Mouse (Mus musculus) embryonic fibroblast, embryonic 13.5 days (primary cell): ENCODE measurements around the gene Usp47. TPM values are rescaled to one million over a fixed set of nuclear protein-coding genes. Genes with fewer than 3 reads are reported as not detected.

Source experiments
- H3K27ac ChIP-seq: 2 replicates; pipeline ENCODE4 v1.5.1; 2012; ENCODE audit warnings: low read length, control low read depth, inconsistent platforms; ENCODE audit not compliant: insufficient read depth
- H3K4me1 ChIP-seq: 2 replicates; pipeline ENCODE4 v1.6.1; 2011; ENCODE audit warnings: low read length; ENCODE audit not compliant: control insufficient read depth, insufficient read depth
- H3K4me3 ChIP-seq: 2 replicates; pipeline ENCODE4 v1.5.1; 2011; ENCODE audit warnings: mild to moderate bottlenecking, control low read depth, low read length; ENCODE audit not compliant: insufficient read depth
- CTCF ChIP-seq: IDR thresholded peaks from 2 replicates; pipeline ENCODE4 v1.5.1; 2011; ENCODE audit warnings: mild to moderate bottlenecking, control low read depth, low read length, moderate library complexity, borderline replicate concordance; ENCODE audit not compliant: insufficient read depth
- POLR2A ChIP-seq: IDR thresholded peaks from 2 replicates; pipeline ENCODE4 v1.6.1; 2011; ENCODE audit warnings: low read depth, mild to moderate bottlenecking, control low read depth, low read length, moderate library complexity
- polyA plus RNA-seq: library from polyadenylated mRNA; stranded (reverse); fragments of >200 nt; gene quantifications from 2 replicates; pipeline ENCODE4 v1.2.4, GENCODE M21; 2011; ENCODE audit warnings: low read depth; ENCODE audit not compliant: missing spikeins, insufficient read length

Usp47 gene
- polyA plus RNA-seq, 1 experiment = 123 TPM

GRCm38 (mm10) chr7:112140725-112141124 is 117.4 kb downstream of the Usp47 start:
- no peak overlapping the region for H3K4me3 ChIP-seq
- no peak overlapping the region for H3K27ac ChIP-seq
- peaks cover 46% of the 10 kb centered on the region for H3K4me1 ChIP-seq
- TF ChIP-seq POLR2A = no peak
- no peak for TF ChIP-seq CTCF

DNA sequence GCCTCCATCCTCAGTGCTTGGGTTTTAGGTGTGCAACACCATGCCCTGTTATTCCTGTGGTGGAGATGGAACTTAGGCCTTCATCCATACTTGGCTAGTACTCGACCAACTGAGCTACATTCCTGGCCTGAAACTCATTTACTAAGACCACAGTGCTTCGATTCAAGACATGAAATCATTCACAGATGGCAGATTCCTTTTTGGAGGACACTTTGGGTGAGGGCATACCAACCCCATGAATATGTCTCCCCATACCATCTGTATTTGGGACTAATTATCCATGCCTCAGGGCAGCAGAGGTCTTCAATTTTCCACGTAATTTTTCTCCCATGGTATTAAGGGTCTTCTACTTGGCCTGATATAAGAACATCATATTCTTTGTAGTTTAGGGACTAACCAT is 119.3 kb downstream of the Usp47 start:
- H3K27ac ChIP-seq = peak overlapping the region; percentile 96
- H3K4me1 ChIP-seq = peaks cover 36% of the 10 kb centered on the region
- TF ChIP-seq CTCF = no peak
- no peak for TF ChIP-seq POLR2A
- H3K4me3 ChIP-seq = no peak overlapping the region

DNA sequence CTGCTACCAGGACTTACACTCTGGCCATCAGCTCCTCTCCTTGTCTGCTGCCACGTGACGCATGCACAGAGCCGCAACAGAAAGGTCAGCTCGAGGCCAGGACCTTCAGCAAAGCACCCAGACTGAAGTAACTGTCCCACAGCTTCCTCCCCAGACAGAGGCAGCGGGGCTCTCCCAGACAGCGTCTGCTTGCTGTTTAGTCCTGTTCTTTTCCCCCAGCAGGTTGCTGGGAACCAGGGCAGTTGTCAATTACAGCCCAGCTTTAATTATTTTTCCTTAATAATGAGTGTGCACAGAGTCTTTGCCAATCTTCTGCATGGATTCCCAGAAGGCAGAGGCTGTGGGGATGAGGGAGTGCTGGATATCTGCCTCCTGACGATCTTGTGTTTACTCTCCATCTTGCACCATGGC is 119.8 kb downstream of the Usp47 start:
- TF ChIP-seq CTCF = no peak
- TF ChIP-seq POLR2A = no peak
- Histone ChIP-seq H3K4me1 (peaks cover 34% of the 10 kb centered on the region), H3K27ac (peak overlapping the region; percentile 96), H3K4me3 (no peak overlapping the region)

GRCm38 (mm10) chr7:112143978-112144377 is 120.7 kb downstream of the Usp47 start:
- Histone ChIP-seq H3K4me3 (no peak overlapping the region), H3K4me1 (peaks cover 30% of the 10 kb centered on the region), H3K27ac (peak overlapping the region; percentile 96)
- TF ChIP-seq POLR2A = no peak
- no peak for TF ChIP-seq CTCF

DNA sequence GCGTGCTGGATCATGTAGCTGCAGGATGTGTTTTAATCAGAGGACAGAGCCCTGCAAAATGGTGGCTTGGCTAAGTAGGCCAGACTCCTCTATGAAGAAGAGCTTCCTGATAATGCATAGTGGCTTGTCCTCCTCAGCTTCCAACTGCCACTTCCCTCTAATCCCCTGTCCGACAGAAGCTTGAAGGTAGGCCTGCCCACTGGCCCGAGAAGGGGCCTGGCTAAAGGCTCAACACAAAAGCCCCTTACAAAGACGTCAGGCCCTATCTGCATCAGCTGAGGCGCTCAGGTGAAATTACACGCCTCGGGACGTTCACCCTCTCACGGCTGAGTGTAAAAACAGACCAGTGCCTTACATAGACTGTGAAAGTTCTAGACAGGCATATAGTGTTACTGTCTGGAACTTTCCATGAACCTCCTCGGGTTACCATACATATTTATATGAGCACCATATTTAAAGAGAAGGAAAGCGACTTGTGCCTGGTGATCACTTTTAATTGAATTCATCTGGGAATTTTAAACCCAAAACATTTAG is 121.4 kb downstream of the Usp47 start:
- H3K4me1 ChIP-seq = peaks cover 28% of the 10 kb centered on the region
- TF ChIP-seq CTCF (no peak), POLR2A (no peak)
- no peak overlapping the region for H3K4me3 ChIP-seq
- H3K27ac ChIP-seq = peak overlapping the region; percentile 96

GRCm38 (mm10) chr7:112147979-112148378 is 124.7 kb downstream of the Usp47 start:
- Histone ChIP-seq H3K4me1 (peaks cover 20% of the 10 kb centered on the region), H3K4me3 (no peak overlapping the region), H3K27ac (no peak overlapping the region)
- TF ChIP-seq CTCF (no peak), POLR2A (no peak)

GRCm38 (mm10) chr7:112149113-112149512 is 125.8 kb downstream of the Usp47 start:
- TF ChIP-seq POLR2A (no peak), CTCF (no peak)
- H3K4me3 ChIP-seq = no peak overlapping the region
- H3K27ac ChIP-seq = no peak overlapping the region
- H3K4me1 ChIP-seq = peaks cover 18% of the 10 kb centered on the region

- Histone ChIP-seq H3K4me1 (peaks cover 17% of the 10 kb centered on the region), H3K27ac (peak overlapping the region; percentile 93), H3K4me3 (no peak overlapping the region)
- TF ChIP-seq POLR2A (no peak), CTCF (no peak)
Measured at GRCm38 (mm10) chr7:112154445-112154844, 131.1 kb downstream of the Usp47 start.

DNA sequence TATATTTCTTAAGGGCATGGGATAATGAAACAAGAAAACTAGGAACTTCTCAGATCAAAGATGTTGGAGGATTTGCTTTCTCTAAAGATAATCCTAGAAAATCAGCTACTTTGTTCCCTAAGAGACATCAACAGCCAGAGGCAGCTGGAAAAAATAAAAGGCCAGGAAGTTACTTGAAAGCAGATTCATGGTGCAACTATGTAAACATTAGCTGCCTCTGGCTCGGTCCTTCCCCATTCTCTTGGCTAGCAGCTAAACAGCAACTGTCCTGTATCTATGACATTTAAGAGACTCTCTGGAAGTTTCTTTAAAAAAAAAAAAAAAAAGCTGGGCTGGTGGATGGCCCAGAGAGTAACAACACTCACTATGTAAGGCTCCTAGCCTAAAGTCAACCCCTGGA is 131.9 kb downstream of the Usp47 start:
- Histone ChIP-seq H3K4me3 (no peak overlapping the region), H3K4me1 (peaks cover 17% of the 10 kb centered on the region), H3K27ac (peak overlapping the region; percentile 93)
- TF ChIP-seq CTCF (no peak), POLR2A (no peak)

GRCm38 (mm10) chr7:112157584-112158315 is 134.4 kb downstream of the Usp47 start:
- TF ChIP-seq POLR2A = no peak
- no peak for TF ChIP-seq CTCF
- Histone ChIP-seq H3K4me3 (peak overlapping the region; percentile 66), H3K4me1 (peaks cover 17% of the 10 kb centered on the region), H3K27ac (peak overlapping the region; percentile 47)
